Mouse (Mus musculus): ENCODE measurements around the gene Ccdc142. TPM values are rescaled to one million over a fixed set of nuclear protein-coding genes. Genes with fewer than 3 reads are reported as not detected.

The Ccdc142 gene
- polyA plus RNA-seq, 2 experiments: 3.0 to 5.2 TPM

DNA sequence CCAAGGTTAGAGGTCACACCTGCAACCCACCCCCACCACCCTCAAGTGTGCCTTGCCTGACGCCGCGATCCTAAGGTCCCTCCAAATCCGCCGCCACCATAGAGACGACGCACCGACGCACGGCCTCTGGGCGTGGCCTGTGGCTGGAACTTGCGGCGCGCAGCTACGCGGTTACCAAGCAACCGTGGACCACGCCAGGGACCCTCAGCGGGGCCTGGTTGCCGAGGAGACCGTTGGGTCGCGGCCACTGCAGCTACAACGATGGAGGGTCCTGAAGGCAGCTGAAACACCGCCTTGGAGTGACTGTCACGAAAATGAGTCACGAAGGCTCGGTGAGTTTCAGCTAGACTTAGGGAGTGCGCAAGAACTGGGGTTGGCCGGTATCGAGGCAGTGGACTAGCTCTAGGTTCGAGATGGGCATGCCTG, 54.9 kb downstream of the Ccdc142 start, which contains the start of the genes Wdr54 and 1700003E16Rik:
Gene Wdr54, minus strand, starts transcription at position 139 of the 426 bp plus-strand sequence.
Gene 1700003E16Rik, plus strand, starts transcription at position 146 of the 426 bp plus-strand sequence.
- H3K4me2 ChIP-seq (replicated peaks; ENCODE audit: low read depth, low read length, severe bottlenecking): peak within 1 kb of the TSS; percentile 87
- peak within 1 kb of the TSS; percentile 54 for H3K4me3 ChIP-seq (replicated peaks; ENCODE audit: low read length)
- peaks cover 20% of the 10 kb centered on the region for H3K36me3 ChIP-seq (ENCODE audit: control insufficient read depth, insufficient read depth, low read length)
- H3K9me3 ChIP-seq (ENCODE audit: control insufficient read depth, low read length): no peaks in the 10 kb centered on the region
- ATAC-seq (ENCODE audit: low FRiP score, low read depth) (peak; percentile 91), DNase-seq (ENCODE audit: low spot score) (peak; percentile 68)
- H3K27ac ChIP-seq (replicated peaks; ENCODE audit: low read depth, low read length): no peak within 1 kb of the TSS
- H3K9ac ChIP-seq (ENCODE audit: low read depth, low read length, severe bottlenecking): peak within 1 kb of the TSS; percentile 54
- TF ChIP-seq POLR2A (IDR thresholded peaks at IDR 0.05; ENCODE audit: borderline replicate concordance, extremely low read depth, insufficient read depth, insufficient read length): no peak
- H3K27me3 ChIP-seq (ENCODE audit: control insufficient read depth, insufficient read depth, low read length): peaks cover 14% of the 10 kb centered on the region
- H3K4me1 ChIP-seq (ENCODE audit: control insufficient read depth, insufficient read depth, low read length): 0 out of 2 replicates have a peak, but pooled peaks cover 3% of the 10 kb centered on the region
- 3% methylated on average over 32 of the region's 32 CpGs for WGBS

MicroRNA genes within 50 kb of the gene (microRNA counts, 519-probe panel; counts per million panel counts)
- 1,641 counts per million, percentile 13 among the panel's probes with 10 or more counts for microRNA mmu-miR-3470a+mmu-miR-3470b

Small RNA genes within 50 kb of the gene (microRNA-seq; reads per million reads assigned to microRNA genes)
- gene Mir3470a: not detected

Other genes starting within 250 kb of the Ccdc142 start
- 3.2 and 3.9 TPM in 2 replicates for gene Sema4f, start 161.8 kb upstream of the Ccdc142 start, polyA plus RNA-seq (2012; rRNA removed)
- gene Sema4f, start 161.8 kb upstream of the Ccdc142 start, polyA plus RNA-seq (2014; fragmentation: Nextera tagmentation; extraction: Ambion mirVana): 1.1 and 2.2 TPM in 2 replicates
- gene M1ap, start 154.7 kb upstream of the Ccdc142 start, polyA plus RNA-seq (2012; rRNA removed): 0.32 and 0.70 TPM in 2 replicates
- 0.17 and 0.67 TPM in 2 replicates for gene M1ap, start 154.7 kb upstream of the Ccdc142 start, polyA plus RNA-seq (2014; fragmentation: Nextera tagmentation; extraction: Ambion mirVana)
- gene Dok1, start 68.1 kb upstream of the Ccdc142 start, polyA plus RNA-seq (2012; rRNA removed): 17.1 and 17.4 TPM in 2 replicates
- 9.6 and 11.4 TPM in 2 replicates for gene Dok1, start 68.1 kb upstream of the Ccdc142 start, polyA plus RNA-seq (2014; fragmentation: Nextera tagmentation; extraction: Ambion mirVana)
- gene Loxl3, start 67.4 kb upstream of the Ccdc142 start, polyA plus RNA-seq (2012; rRNA removed): 55.6 and 58.6 TPM in 2 replicates
- gene Loxl3, start 67.4 kb upstream of the Ccdc142 start, polyA plus RNA-seq (2014; fragmentation: Nextera tagmentation; extraction: Ambion mirVana): 24.1 and 26.0 TPM in 2 replicates
- 331 and 427 TPM in 2 replicates for gene Aup1, start 47.1 kb upstream of the Ccdc142 start, polyA plus RNA-seq (2012; rRNA removed)
- 131 and 136 TPM in 2 replicates for gene Aup1, start 47.1 kb upstream of the Ccdc142 start, polyA plus RNA-seq (2014; fragmentation: Nextera tagmentation; extraction: Ambion mirVana)
- 99.8 and 116 TPM in 2 replicates for gene Htra2, start 46.3 kb upstream of the Ccdc142 start, polyA plus RNA-seq (2012; rRNA removed)
- gene Htra2, start 46.3 kb upstream of the Ccdc142 start, polyA plus RNA-seq (2014; fragmentation: Nextera tagmentation; extraction: Ambion mirVana): 47.0 and 48.4 TPM in 2 replicates
- gene Dqx1, start 43.8 kb upstream of the Ccdc142 start, polyA plus RNA-seq (2012; rRNA removed): 1.9 and 2.5 TPM in 2 replicates
- gene Dqx1, start 43.8 kb upstream of the Ccdc142 start, polyA plus RNA-seq (2014; fragmentation: Nextera tagmentation; extraction: Ambion mirVana): 0.35 and 0.37 TPM in 2 replicates
- gene Tlx2, start 31.3 kb upstream of the Ccdc142 start, polyA plus RNA-seq (2012; rRNA removed): 0.08 TPM in 1 of 2 replicates, not detected in the other
- not detected in 2 replicates for gene Tlx2, start 31.3 kb upstream of the Ccdc142 start, polyA plus RNA-seq (2014; fragmentation: Nextera tagmentation; extraction: Ambion mirVana)
- gene Pcgf1, start 23.7 kb upstream of the Ccdc142 start, polyA plus RNA-seq (2012; rRNA removed): 41.8 and 49.8 TPM in 2 replicates
- 28.2 and 35.5 TPM in 2 replicates for gene Pcgf1, start 23.7 kb upstream of the Ccdc142 start, polyA plus RNA-seq (2014; fragmentation: Nextera tagmentation; extraction: Ambion mirVana)
- gene Lbx2, start 15.2 kb upstream of the Ccdc142 start, polyA plus RNA-seq (2012; rRNA removed): 0.54 and 1.2 TPM in 2 replicates
- 0.52 and 0.87 TPM in 2 replicates for gene Lbx2, start 15.2 kb upstream of the Ccdc142 start, polyA plus RNA-seq (2014; fragmentation: Nextera tagmentation; extraction: Ambion mirVana)
- gene Gm42688, start within 50 bp of the Ccdc142 start, polyA plus RNA-seq (2012; rRNA removed): 7.0 and 7.7 TPM in 2 replicates
- gene Gm42688, start within 50 bp of the Ccdc142 start, polyA plus RNA-seq (2014; fragmentation: Nextera tagmentation; extraction: Ambion mirVana): 2.5 and 4.5 TPM in 2 replicates
- gene Mrpl53, start 7.4 kb downstream of the Ccdc142 start, polyA plus RNA-seq (2012; rRNA removed): 101 and 112 TPM in 2 replicates
- gene Mrpl53, start 7.4 kb downstream of the Ccdc142 start, polyA plus RNA-seq (2014; fragmentation: Nextera tagmentation; extraction: Ambion mirVana): 124 and 125 TPM in 2 replicates
- gene Mogs, start 13.9 kb downstream of the Ccdc142 start, polyA plus RNA-seq (2012; rRNA removed): 95.2 and 116 TPM in 2 replicates
- gene Mogs, start 13.9 kb downstream of the Ccdc142 start, polyA plus RNA-seq (2014; fragmentation: Nextera tagmentation; extraction: Ambion mirVana): 47.1 and 50.9 TPM in 2 replicates
- 191 and 267 TPM in 2 replicates for gene Wbp1, start 20.0 kb downstream of the Ccdc142 start, polyA plus RNA-seq (2012; rRNA removed)
- gene Wbp1, start 20.0 kb downstream of the Ccdc142 start, polyA plus RNA-seq (2014; fragmentation: Nextera tagmentation; extraction: Ambion mirVana): 83.0 and 104 TPM in 2 replicates
- 35.9 and 36.8 TPM in 2 replicates for gene Ino80b, start 23.8 kb downstream of the Ccdc142 start, polyA plus RNA-seq (2012; rRNA removed)
- 14.7 and 14.9 TPM in 2 replicates for gene Ino80b, start 23.8 kb downstream of the Ccdc142 start, polyA plus RNA-seq (2014; fragmentation: Nextera tagmentation; extraction: Ambion mirVana)
- gene Rtkn, start 33.9 kb downstream of the Ccdc142 start, polyA plus RNA-seq (2012; rRNA removed): 151 and 218 TPM in 2 replicates
- gene Rtkn, start 33.9 kb downstream of the Ccdc142 start, polyA plus RNA-seq (2014; fragmentation: Nextera tagmentation; extraction: Ambion mirVana): 40.7 and 46.2 TPM in 2 replicates
- gene Wdr54, start 54.8 kb downstream of the Ccdc142 start, polyA plus RNA-seq (2012; rRNA removed): 13.1 and 17.9 TPM in 2 replicates
- gene Wdr54, start 54.8 kb downstream of the Ccdc142 start, polyA plus RNA-seq (2014; fragmentation: Nextera tagmentation; extraction: Ambion mirVana): 5.5 and 7.3 TPM in 2 replicates
- gene 1700003E16Rik, start 54.8 kb downstream of the Ccdc142 start, polyA plus RNA-seq (2012; rRNA removed): 0.21 and 0.26 TPM in 2 replicates
- 1.7 and 1.9 TPM in 2 replicates for gene 1700003E16Rik, start 54.8 kb downstream of the Ccdc142 start, polyA plus RNA-seq (2014; fragmentation: Nextera tagmentation; extraction: Ambion mirVana)
- gene Dctn1, start 64.3 kb downstream of the Ccdc142 start, polyA plus RNA-seq (2012; rRNA removed): 128 and 140 TPM in 2 replicates
- 82.0 and 89.0 TPM in 2 replicates for gene Dctn1, start 64.3 kb downstream of the Ccdc142 start, polyA plus RNA-seq (2014; fragmentation: Nextera tagmentation; extraction: Ambion mirVana)
- gene Slc4a5, start 118.2 kb downstream of the Ccdc142 start, polyA plus RNA-seq (2012; rRNA removed): 0.13 and 0.18 TPM in 2 replicates
- gene Slc4a5, start 118.2 kb downstream of the Ccdc142 start, polyA plus RNA-seq (2014; fragmentation: Nextera tagmentation; extraction: Ambion mirVana): 0.25 TPM in 1 of 2 replicates, not detected in the other
- 26.3 and 27.3 TPM in 2 replicates for gene Mthfd2, start 224.3 kb downstream of the Ccdc142 start, polyA plus RNA-seq (2012; rRNA removed)
- 35.3 and 38.5 TPM in 2 replicates for gene Mthfd2, start 224.3 kb downstream of the Ccdc142 start, polyA plus RNA-seq (2014; fragmentation: Nextera tagmentation; extraction: Ambion mirVana)
- 50.4 and 52.3 TPM in 2 replicates for gene Mob1a, start 224.4 kb downstream of the Ccdc142 start, polyA plus RNA-seq (2012; rRNA removed)
- 75.8 and 77.9 TPM in 2 replicates for gene Mob1a, start 224.4 kb downstream of the Ccdc142 start, polyA plus RNA-seq (2014; fragmentation: Nextera tagmentation; extraction: Ambion mirVana)
- 26.7 and 55.1 TPM in 2 replicates for gene Bola3, start 247.5 kb downstream of the Ccdc142 start, polyA plus RNA-seq (2012; rRNA removed)
- 116 and 129 TPM in 2 replicates for gene Bola3, start 247.5 kb downstream of the Ccdc142 start, polyA plus RNA-seq (2014; fragmentation: Nextera tagmentation; extraction: Ambion mirVana)